18 mouse cellular contexts compared by ENCODE assay signal in the genomic region with DNA sequence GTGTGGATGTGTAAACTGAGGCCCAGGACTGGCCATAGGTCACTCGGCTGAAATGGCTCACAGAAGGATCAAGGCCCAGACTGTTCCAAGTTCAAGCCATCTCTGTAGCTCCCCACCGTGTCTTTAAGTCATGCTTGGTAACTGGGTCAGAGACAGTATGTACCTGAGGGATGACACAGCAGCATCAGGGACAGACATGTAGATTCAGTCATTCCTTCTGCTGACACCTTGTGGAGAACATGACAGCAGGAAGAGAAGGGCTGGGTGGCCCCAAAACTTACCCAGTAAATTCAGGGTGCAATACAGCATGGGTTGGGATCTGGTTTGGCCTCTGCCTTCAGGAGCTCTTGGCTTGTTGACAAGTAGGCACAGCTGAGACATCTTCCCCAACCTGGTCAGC. TPM values are rescaled to one million over a fixed set of nuclear protein-coding genes. Genes with fewer than 3 reads are reported as not detected.
A peak's percentile ranks its signal among the peaks of the same experiment; 100 is the strongest.
DNase-seq lines count a peak whose midpoint lies in the region; TF ChIP-seq lines count a peak whose summit lies in the region.
"Had no signal": no experiment of that assay in that cellular context is flagged by ENCODE, and none has a peak within 500 bp of the region (broad histone marks: within the 10 kb centered on the region; RNA-seq: fewer than 3 reads in every experiment).

No protein-coding gene starts in this region.

- intact Hi-C loops in left cerebral cortex, adult 2 months (cut with DNase I): no loop called here

- H3K4me3 ChIP-seq in left cerebral cortex, adult 2 months: no peak overlapping the region
- H3K4me3 ChIP-seq: embryonic facial prominence, embryonic 15.5 days; forebrain, embryonic 10.5 days; heart, embryonic 10.5 days; hindbrain, embryonic 12.5 days; stomach, embryonic 15.5 days had no signal

- H3K27ac ChIP-seq in left cerebral cortex, adult 2 months: peak overlapping the region; percentile 71; the same call in 1 of the 2 replicates
- H3K27ac ChIP-seq: embryonic facial prominence, embryonic 15.5 days; forebrain, embryonic 10.5 days; heart, embryonic 10.5 days; hindbrain, embryonic 12.5 days; liver, embryonic 14.5 days; stomach, embryonic 15.5 days had no signal

- peak; percentile 44 for DNase-seq in cerebellum, adult 9-11 months
- no peak for DNase-seq in cerebellum, adult 18-20 months
- no peak for DNase-seq in left cerebral cortex, adult 2 months (ENCODE audit: extremely low spot score in 1 of 2, low spot score in 2 of 2)
- DNase-seq in left cerebral cortex, adult 18-20 months (ENCODE audit: low spot score in 2 of 2): no peak
- peak; percentile 18 for DNase-seq in T-cell, adult 2 months (ENCODE audit: low spot score)
- DNase-seq in thymus, postnatal 0 days (ENCODE audit: low spot score): peak; percentile 54
- no peak for DNase-seq in ovary, postnatal 36 days (ENCODE audit: low spot score)
- DNase-seq in frontal cortex, postnatal 36 days (ENCODE audit: low spot score in 2 of 2): no peak
- DNase-seq: adrenal gland, postnatal 25 days; gastrocnemius, postnatal 25 days; heart, postnatal 14 days; kidney, postnatal 4 days had no signal

- no peak for TF ChIP-seq CTCF in left cerebral cortex, adult 2 months (IDR thresholded peaks at IDR 0.05)

RNA-seq across cellular contexts. Expression of a gene that starts 13.9 kb away (rescaled TPM):
- 10 to 100 TPM; 65.3 to 85.8 TPM for total RNA-seq in left cerebral cortex, adult 2 months (2021)
- 10 to 100 TPM; 77.0 to 77.5 TPM for total RNA-seq in left cerebral cortex, adult 18-20 months (2021)
- polyA plus RNA-seq in thymus, postnatal 0 days (2015; fragmentation: Nextera tagmentation; extraction: Ambion mirVana): 17.9 and 19.1 TPM in 2 replicates

Comparison
In these comparisons a context has a peak if more than half of its experiments do, and no peak if none do; other contexts are left out.
1. DNase-seq: peak in cerebellum, adult 9-11 months (single experiment), T-cell, adult 2 months (single experiment) and thymus, postnatal 0 days (single experiment); none in cerebellum, adult 18-20 months (0 of 2), left cerebral cortex, adult 2 months (0 of 2), left cerebral cortex, adult 18-20 months (0 of 2), ovary, postnatal 36 days (single experiment) and frontal cortex, postnatal 36 days (0 of 2).